Mouse (Mus musculus): Measurements from ENCODE around the gene Tepsin. TPM values are rescaled to one million over a fixed set of nuclear protein-coding genes. Genes with fewer than 3 reads are reported as not detected.

Gene Tepsin
- polyA plus RNA-seq (2015; fragmentation: Illumina TruSeq; extraction: RNeasy Lipid Tissue Mini Kit (QIAGEN cat#74804); ENCODE audit: insufficient read depth, low replicate concordance): 20.1 TPM

GRCm38 (mm10) chr11:120098588-120099511 lies at the start of gene Tepsin, which contains the start of gene Ndufaf8:
TSS of gene Tepsin (minus strand) at chr11:120098731.
TSS of gene Ndufaf8 (plus strand) at chr11:120098928.

GRCm38 (mm10) chr11:120086702-120087152 lies 11.8 kb downstream of the Tepsin start, which contains the start of gene Cep131:
TSS of gene Cep131 (minus strand) at chr11:120086827.

GRCm38 (mm10) chr11:120046553-120047191 lies 51.9 kb downstream of the Tepsin start, which contains the start of gene Aatk:
TSS of gene Aatk (minus strand) at chr11:120047167.

Other genes with a start within 250 kb of the Tepsin start
- gene Chmp6, start 185.3 kb downstream of the Tepsin start, polyA plus RNA-seq (2015; fragmentation: Illumina TruSeq; extraction: RNeasy Lipid Tissue Mini Kit (QIAGEN cat#74804); ENCODE audit: insufficient read depth, low replicate concordance): 18.6 TPM
- 4.0 TPM for gene Baiap2, start 156.0 kb downstream of the Tepsin start, polyA plus RNA-seq (2015; fragmentation: Illumina TruSeq; extraction: RNeasy Lipid Tissue Mini Kit (QIAGEN cat#74804); ENCODE audit: insufficient read depth, low replicate concordance)
- 1.2 TPM for gene Aatk, start 51.6 kb downstream of the Tepsin start, polyA plus RNA-seq (2015; fragmentation: Illumina TruSeq; extraction: RNeasy Lipid Tissue Mini Kit (QIAGEN cat#74804); ENCODE audit: insufficient read depth, low replicate concordance)
- gene Cep131, start 11.9 kb downstream of the Tepsin start, polyA plus RNA-seq (2015; fragmentation: Illumina TruSeq; extraction: RNeasy Lipid Tissue Mini Kit (QIAGEN cat#74804); ENCODE audit: insufficient read depth, low replicate concordance): 1.8 TPM
- 4.6 TPM for gene Ndufaf8, start 197 bp upstream of the Tepsin start, polyA plus RNA-seq (2015; fragmentation: Illumina TruSeq; extraction: RNeasy Lipid Tissue Mini Kit (QIAGEN cat#74804); ENCODE audit: insufficient read depth, low replicate concordance)
- 21.9 TPM for gene Slc38a10, start 52.6 kb upstream of the Tepsin start, polyA plus RNA-seq (2015; fragmentation: Illumina TruSeq; extraction: RNeasy Lipid Tissue Mini Kit (QIAGEN cat#74804); ENCODE audit: insufficient read depth, low replicate concordance)
- gene Bahcc1, start 134.2 kb upstream of the Tepsin start, polyA plus RNA-seq (2015; fragmentation: Illumina TruSeq; extraction: RNeasy Lipid Tissue Mini Kit (QIAGEN cat#74804); ENCODE audit: insufficient read depth, low replicate concordance): 2.5 TPM
- 1,508 TPM for gene Actg1, start 249.8 kb upstream of the Tepsin start, polyA plus RNA-seq (2015; fragmentation: Illumina TruSeq; extraction: RNeasy Lipid Tissue Mini Kit (QIAGEN cat#74804); ENCODE audit: insufficient read depth, low replicate concordance)

All from spleen, adult 10 weeks (tissue).